8 mouse cellular contexts compared by ENCODE assay signal in the genomic region with DNA sequence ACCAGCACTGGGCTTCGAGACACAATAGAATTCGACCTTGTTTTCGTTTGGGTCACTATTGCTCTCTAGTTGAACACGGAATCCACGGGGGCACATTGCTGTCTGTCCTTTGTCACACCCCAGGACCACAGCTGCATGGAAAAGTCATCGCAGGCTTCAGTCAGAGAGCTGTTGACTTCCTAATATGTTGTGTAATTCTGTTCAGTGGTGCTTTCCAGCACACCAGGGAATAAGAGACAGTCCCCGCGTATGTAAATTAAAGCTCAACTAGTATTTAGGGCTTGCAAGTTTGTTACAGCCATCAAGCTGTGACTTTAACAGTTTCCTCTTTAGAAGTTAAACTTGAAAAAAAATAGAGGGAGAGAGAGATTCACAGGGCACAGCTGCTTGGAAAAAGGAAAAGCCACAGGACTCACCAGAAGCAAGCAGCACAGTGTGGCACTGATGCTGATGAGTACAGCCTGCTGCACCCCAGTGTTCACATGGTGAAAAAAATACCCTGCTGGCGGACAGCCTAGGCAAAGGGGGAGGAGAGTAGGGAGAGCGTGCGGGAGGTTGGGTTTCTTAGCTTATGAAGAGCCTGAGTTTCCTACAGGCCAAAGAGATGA. TPM values are rescaled to one million over a fixed set of nuclear protein-coding genes. Genes with fewer than 3 reads are reported as not detected.
DNase-seq lines count a peak whose midpoint lies in the region; ATAC-seq lines count a peak whose summit lies in the region.

No protein-coding gene starts in this region.

- peak; percentile 49 for DNase-seq in ovary, adult 18-20 months (ENCODE audit: low spot score)
- DNase-seq in ovary, postnatal 10 days (ENCODE audit: low spot score) = no peak
- peak; percentile 25 for DNase-seq in cerebellum, adult 9-11 months
- DNase-seq in layer of hippocampus, adult 8-10 months (ENCODE audit: low spot score in 2 of 2) = peak; percentile 76 to 77
- DNase-seq in lung, adult 18-20 months = peak; percentile 68 to 74
- peak; percentile 66 to 85 for DNase-seq in right cerebral cortex, postnatal 36 days (ENCODE audit: low spot score in 2 of 2)

- peak; percentile 56 for ATAC-seq in granulocyte monocyte progenitor cell, adult 5-6 weeks (replicated peaks; ENCODE audit: poor library complexity, severe bottlenecking)
- no peak for ATAC-seq in CD4-positive, CD25-positive, alpha-beta regulatory T cell, adult 4 months

RNA-seq across cellular contexts. Expression of a gene that starts 3.1 kb away (rescaled TPM):
- total RNA-seq in granulocyte monocyte progenitor cell, adult 5-6 weeks (2014; fragmentation: Nextera tagmentation) = 36.2 and 43.0 TPM in 2 replicates
- total RNA-seq in granulocyte monocyte progenitor cell, adult 5-6 weeks (2017) = 28.3 and 28.6 TPM in 2 replicates
- 1 to 10 TPM in 2 of 4 experiments, under 1 TPM in 2; 0.52 to 2.6 (median 0.98) TPM for total RNA-seq in layer of hippocampus, adult 8-10 months (2022)
- polyA plus RNA-seq in CD4-positive, CD25-positive, alpha-beta regulatory T cell, adult 4 months (2017; shearing (Covaris generic)) = under 1 TPM in 1 of 2 experiments, not detected in 1; 0.51 TPM

Comparison
In these comparisons a context has a peak if more than half of its experiments do, and no peak if none do; other contexts are left out.
1. RNA of a gene that starts 3.1 kb away (total RNA-seq): 28.3 to 43.0 TPM in granulocyte monocyte progenitor cell, adult 5-6 weeks; 0.52 to 2.6 TPM in layer of hippocampus, adult 8-10 months; every median in the first group is over 4 times any median in the second.